Mouse (Mus musculus) lung, postnatal 4 days (tissue): ENCODE results near the gene Nlgn1.

Experiments
- DNase-seq, 2 experiments: peaks; one replicate each; pipeline ENCODE4 v3.0.0; 2021

Nlgn1 gene

GRCm38 (mm10) chr3:26039696-26040095 is 292.6 kb downstream of the Nlgn1 start:
- DNase-seq, result no peak

GRCm38 (mm10) chr3:26026025-26026424 is 306.2 kb downstream of the Nlgn1 start:
- DNase-seq, result no peak

GRCm38 (mm10) chr3:26023217-26023616 is 309.0 kb downstream of the Nlgn1 start:
- DNase-seq, result no peak

GRCm38 (mm10) chr3:26021632-26022184 is 310.6 kb downstream of the Nlgn1 start:
- no peak for DNase-seq

GRCm38 (mm10) chr3:26011310-26012078 is 320.8 kb downstream of the Nlgn1 start:
- DNase-seq, result no peak

GRCm38 (mm10) chr3:26002863-26003608 is 329.2 kb downstream of the Nlgn1 start:
- DNase-seq, result no peak

GRCm38 (mm10) chr3:26002367-26002766 is 329.9 kb downstream of the Nlgn1 start:
- DNase-seq, result no peak

- DNase-seq, result no peak
Observed at GRCm38 (mm10) chr3:25967546-25967945, 364.7 kb downstream of the Nlgn1 start.

GRCm38 (mm10) chr3:25964237-25964636 is 368.0 kb downstream of the Nlgn1 start:
- no peak for DNase-seq

- DNase-seq, result no peak
Observed at GRCm38 (mm10) chr3:25963568-25963967, 368.7 kb downstream of the Nlgn1 start.

GRCm38 (mm10) chr3:25916535-25916934 is 415.7 kb downstream of the Nlgn1 start:
- DNase-seq, result no peak

- no peak for DNase-seq
Observed at GRCm38 (mm10) chr3:25914365-25915065, 417.7 kb downstream of the Nlgn1 start.

- no peak for DNase-seq
Observed at GRCm38 (mm10) chr3:25903140-25903809, 429.0 kb downstream of the Nlgn1 start.

GRCm38 (mm10) chr3:25897456-25897855 is 434.8 kb downstream of the Nlgn1 start:
- no peak for DNase-seq

- no peak for DNase-seq
Observed at GRCm38 (mm10) chr3:25884797-25885196, 447.5 kb downstream of the Nlgn1 start.

- no peak for DNase-seq
Observed at GRCm38 (mm10) chr3:25869161-25869560, 463.1 kb downstream of the Nlgn1 start.

- DNase-seq, result no peak
Observed at GRCm38 (mm10) chr3:25858384-25858783, 473.9 kb downstream of the Nlgn1 start.

GRCm38 (mm10) chr3:25844686-25845462 is 487.4 kb downstream of the Nlgn1 start:
- no peak for DNase-seq

- no peak for DNase-seq
Observed at GRCm38 (mm10) chr3:25830237-25830636, 502.0 kb downstream of the Nlgn1 start.

- DNase-seq, result no peak
Observed at GRCm38 (mm10) chr3:25813368-25813767, 518.9 kb downstream of the Nlgn1 start.

GRCm38 (mm10) chr3:25807559-25807958 is 524.7 kb downstream of the Nlgn1 start:
- no peak for DNase-seq

- no peak for DNase-seq
Observed at GRCm38 (mm10) chr3:25781651-25782050, 550.6 kb downstream of the Nlgn1 start.
